Mouse (Mus musculus) erythroblast, embryonic 14.5 days (primary cell): ENCODE data around the gene Acadl. TPM values are rescaled to one million over a fixed set of nuclear protein-coding genes. Genes with fewer than 3 reads are reported as not detected.

ENCODE experiments used
- H3K27me3 ChIP-seq: 2 replicates; pipeline ENCODE4 v1.6.1; 2012; ENCODE audit warnings: inconsistent platforms; ENCODE audit not compliant: control insufficient read depth
- H3K36me3 ChIP-seq: 2 replicates; pipeline ENCODE4 v1.6.1; 2012; ENCODE audit warnings: mild to moderate bottlenecking, inconsistent platforms; ENCODE audit not compliant: control insufficient read depth
- H3K4me1 ChIP-seq: 2 replicates; pipeline ENCODE4 v1.6.1; 2012; ENCODE audit warnings: inconsistent platforms; ENCODE audit not compliant: control insufficient read depth
- H3K4me3 ChIP-seq: replicated peaks from 2 replicates; pipeline ENCODE3; 2012; ENCODE audit warnings: moderate library complexity, mild to moderate bottlenecking, inconsistent platforms
- H3K9me3 ChIP-seq: 2 replicates; pipeline ENCODE4 v1.6.1; 2012; ENCODE audit warnings: low read length, inconsistent platforms, mixed read lengths; ENCODE audit not compliant: control insufficient read depth
- GATA1 ChIP-seq: IDR thresholded peaks from 2 replicates; pipeline ENCODE4 v1.6.1; 2012; ENCODE audit warnings: low read length, inconsistent platforms, mixed read lengths
- TAL1 ChIP-seq: IDR thresholded peaks from 3 replicates; pipeline ENCODE4 v1.6.1; 2012; ENCODE audit warnings: low read length, inconsistent platforms, mixed read lengths
- polyA plus RNA-seq: library from polyadenylated mRNA; stranded (reverse); fragments of >175 nt; gene quantifications from 2 replicates; pipeline ENCODE4 v1.2.3, GENCODE M21; 2012

Gene Acadl
- polyA plus RNA-seq, 1 experiment = 0.47 TPM

DNA sequence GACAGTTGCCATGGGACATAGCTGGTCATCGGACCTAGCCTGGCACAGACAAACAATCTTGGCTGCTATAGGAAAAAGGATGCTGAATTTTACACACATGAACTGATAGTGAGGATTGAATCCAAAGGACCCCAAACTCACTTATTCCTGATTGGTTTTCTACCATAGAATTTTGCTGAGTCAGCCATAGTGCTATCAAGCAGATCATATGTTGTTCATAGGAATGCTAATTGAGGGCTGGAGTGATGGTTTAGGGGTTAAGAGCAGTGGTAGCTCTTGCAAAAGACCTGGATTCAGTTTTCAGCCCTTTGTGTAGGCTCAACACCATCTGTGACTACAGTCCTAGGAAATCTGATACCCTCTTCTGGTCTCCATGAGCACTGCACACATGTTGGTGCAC is 24.1 kb upstream of the Acadl start:
- Histone ChIP-seq H3K9me3 (no peaks in the 10 kb centered on the region), H3K36me3 (no peaks in the 10 kb centered on the region), H3K4me1 (no peaks in the 10 kb centered on the region), H3K27me3 (no peaks in the 10 kb centered on the region), H3K4me3 (no peak overlapping the region)
- TF ChIP-seq GATA1 (no peak), TAL1 (no peak)

DNA sequence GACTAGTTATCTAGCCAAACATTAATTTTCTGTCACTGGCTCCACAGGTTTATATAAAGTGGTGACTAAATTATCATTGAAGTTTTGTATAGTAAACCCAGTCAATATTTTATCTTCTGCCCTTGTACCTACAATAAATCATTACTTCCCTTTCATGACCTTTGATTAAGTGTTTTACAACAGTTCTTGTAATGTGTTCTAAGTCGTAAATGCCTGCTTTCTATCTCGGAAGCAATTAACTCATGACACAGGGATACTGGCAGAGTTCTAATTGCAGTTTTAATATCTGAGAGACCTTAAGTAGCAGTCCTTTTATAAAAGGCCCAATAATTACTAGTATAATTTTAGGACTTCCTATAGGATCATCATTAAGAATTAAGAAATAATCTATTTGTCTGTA is 17.1 kb upstream of the Acadl start:
- TF ChIP-seq TAL1 (no peak), GATA1 (no peak)

DNA sequence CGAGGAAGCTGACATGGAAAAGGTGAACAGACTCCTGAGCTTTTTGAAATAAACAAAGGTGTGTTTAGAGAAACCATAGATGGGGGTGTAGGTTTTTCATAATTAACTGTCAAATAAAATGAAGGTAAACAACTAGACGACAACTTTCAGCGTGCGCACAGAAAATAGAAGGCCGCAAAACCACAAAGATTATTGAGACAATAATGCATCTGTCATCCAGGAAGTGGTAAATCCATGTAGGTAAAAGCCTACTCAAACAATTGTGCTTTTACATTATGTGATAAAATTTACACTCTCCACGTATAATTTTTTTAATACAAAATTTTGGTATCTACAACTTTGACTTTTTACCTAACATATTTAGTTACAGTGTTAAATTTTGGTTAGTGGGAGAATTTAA is 11.7 kb upstream of the Acadl start:
- no peak for TF ChIP-seq GATA1
- no peak for TF ChIP-seq TAL1
- H3K36me3 ChIP-seq = no peaks in the 10 kb centered on the region

More for the DNA sequence above, 17.1 kb upstream of the Acadl start:
- H3K27me3 ChIP-seq = no peaks in the 10 kb centered on the region
- no peak overlapping the region for H3K4me3 ChIP-seq
- no peaks in the 10 kb centered on the region for H3K4me1 ChIP-seq
- no peaks in the 10 kb centered on the region for H3K36me3 ChIP-seq
- no peaks in the 10 kb centered on the region; the same call in 1 of the 2 replicates for H3K9me3 ChIP-seq

DNA sequence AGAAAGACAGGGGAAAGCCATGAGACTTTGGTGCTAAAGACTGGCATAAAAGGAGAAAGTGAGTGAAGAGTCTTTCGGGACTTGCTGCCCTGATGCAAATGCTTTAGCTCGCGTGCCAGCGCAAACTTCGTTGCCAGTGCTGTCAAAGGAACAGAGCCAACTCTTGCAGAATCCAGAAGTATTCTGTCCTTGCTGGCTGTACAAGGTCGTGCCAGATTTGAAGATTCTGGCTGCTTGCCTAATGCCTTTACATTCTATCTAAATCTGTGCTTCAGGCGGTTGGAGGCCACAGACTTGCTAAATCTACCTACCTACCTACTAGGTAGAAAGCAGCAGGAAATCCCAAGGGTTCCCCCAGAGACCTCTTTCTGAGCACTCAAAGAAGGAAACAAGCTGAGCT is 8.5 kb upstream of the Acadl start:
- Histone ChIP-seq H3K4me1 (peaks cover 13% of the 10 kb centered on the region), H3K4me3 (no peak overlapping the region), H3K27me3 (no peaks in the 10 kb centered on the region), H3K36me3 (no peaks in the 10 kb centered on the region), H3K9me3 (no peaks in the 10 kb centered on the region)
- TF ChIP-seq TAL1 (no peak), GATA1 (no peak)

More for the DNA sequence above, 11.7 kb upstream of the Acadl start:
- Histone ChIP-seq H3K4me3 (no peak overlapping the region), H3K4me1 (no peaks in the 10 kb centered on the region), H3K9me3 (no peaks in the 10 kb centered on the region; the same call in 1 of the 2 replicates), H3K27me3 (no peaks in the 10 kb centered on the region)

DNA sequence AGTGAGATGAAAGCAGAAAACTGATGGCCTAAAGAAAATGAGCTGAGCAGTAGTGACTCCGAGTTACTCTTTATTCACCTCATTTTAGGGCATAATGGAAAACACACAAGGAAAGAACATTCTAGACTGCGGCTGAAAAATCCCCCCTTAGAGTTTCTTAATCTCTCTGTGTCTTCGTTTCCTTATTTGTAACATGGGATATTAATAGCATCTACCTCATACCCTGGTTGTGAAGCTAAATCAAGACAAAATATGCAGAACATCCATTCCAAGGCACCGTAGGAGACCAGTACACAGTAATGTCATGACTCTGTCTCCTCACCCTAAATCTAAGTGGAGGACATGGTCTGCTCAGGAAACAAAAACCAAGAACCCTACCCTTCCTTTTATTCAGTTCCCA is 2.6 kb upstream of the Acadl start:
- Histone ChIP-seq H3K27me3 (no peaks in the 10 kb centered on the region), H3K9me3 (no peaks in the 10 kb centered on the region), H3K4me3 (no peak overlapping the region), H3K4me1 (peaks cover 38% of the 10 kb centered on the region), H3K36me3 (no peaks in the 10 kb centered on the region)
- TF ChIP-seq GATA1 (no peak), TAL1 (no peak)

DNA sequence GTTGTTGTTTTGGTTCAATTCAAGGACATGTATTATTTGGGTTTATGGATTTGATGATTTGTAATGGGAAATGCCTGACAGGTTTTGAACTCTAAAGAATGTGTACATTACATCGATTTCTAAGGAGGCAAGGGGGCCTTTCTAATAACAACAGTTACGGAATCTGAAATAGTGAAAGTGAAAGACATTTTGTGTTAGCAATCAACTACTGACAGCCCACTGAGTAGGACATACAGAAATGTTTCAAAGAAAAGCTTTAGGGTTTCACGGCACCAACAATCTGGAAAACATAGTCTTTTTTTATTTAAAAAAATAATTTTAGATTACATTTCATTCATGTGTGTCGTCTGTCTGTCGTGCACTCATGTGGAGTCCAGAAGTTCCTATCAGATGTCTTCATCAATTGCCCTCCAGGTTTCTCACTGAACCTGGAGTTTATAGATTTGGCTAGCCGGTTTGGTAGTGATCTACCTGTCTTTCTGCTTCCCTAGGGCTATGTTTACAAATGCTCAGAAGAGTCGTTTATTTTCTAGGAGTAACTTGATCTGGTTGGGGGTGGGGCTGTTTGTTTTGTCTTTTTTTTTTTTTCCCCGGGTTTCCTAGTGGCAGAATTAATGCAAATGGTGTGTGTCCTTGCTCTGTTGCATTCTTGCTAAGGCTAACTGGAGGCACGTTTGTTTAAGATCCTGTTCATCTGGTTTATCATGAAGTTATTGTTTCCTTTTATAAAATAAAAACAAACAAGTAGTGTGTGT is 841 bp upstream of the Acadl start:
- Histone ChIP-seq H3K4me1 (peaks cover 38% of the 10 kb centered on the region), H3K36me3 (peaks cover 2% of the 10 kb centered on the region), H3K9me3 (no peaks in the 10 kb centered on the region), H3K27me3 (no peaks in the 10 kb centered on the region), H3K4me3 (peak overlapping the region; percentile 94)
- TF ChIP-seq GATA1 = no peak
- TF ChIP-seq TAL1 = no peak

DNA sequence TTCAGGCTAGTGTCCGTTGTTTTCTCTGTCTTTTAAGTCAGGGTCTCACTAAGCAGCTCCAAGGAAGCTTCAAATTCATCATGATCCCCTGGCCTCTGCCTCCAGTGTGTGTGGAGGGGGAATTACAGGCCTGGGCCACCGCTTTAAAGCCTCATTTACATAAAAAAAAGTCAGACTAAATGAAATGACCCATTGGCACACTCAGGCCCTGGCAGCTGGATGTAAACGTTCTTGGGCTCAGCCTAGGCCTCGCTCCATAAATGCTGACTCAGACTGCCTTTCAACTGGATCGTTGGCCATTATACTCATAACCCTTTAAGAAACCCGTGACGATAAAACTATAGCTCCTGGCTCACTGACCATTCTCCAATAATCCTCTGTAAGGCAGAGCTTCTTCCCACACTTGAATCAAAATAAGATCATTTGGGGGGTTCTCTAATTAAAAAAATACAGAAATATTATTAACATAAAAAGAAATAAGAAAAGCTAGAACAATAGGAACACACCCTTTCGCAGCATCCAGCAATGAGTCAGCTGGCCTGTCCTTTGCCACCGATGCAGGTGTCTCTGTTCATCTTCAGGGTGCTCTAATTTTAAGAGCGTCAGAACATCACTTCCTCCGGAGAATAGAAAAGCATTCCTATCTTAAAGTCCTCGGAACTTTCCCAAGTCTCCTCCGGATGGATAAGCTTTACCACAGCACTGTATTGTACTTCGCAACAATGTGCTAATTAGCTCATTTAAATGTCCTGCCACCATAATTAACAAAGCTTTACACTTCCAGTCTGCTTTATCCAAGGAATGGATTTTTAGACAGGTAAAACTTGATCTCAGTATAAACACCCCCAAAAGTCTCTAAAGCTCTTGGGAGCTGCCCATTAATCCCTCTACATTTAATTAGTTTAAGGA is 1.1 kb downstream of the Acadl start:
- peaks cover 9% of the 10 kb centered on the region for H3K36me3 ChIP-seq
- no peaks in the 10 kb centered on the region for H3K9me3 ChIP-seq
- H3K27me3 ChIP-seq = no peaks in the 10 kb centered on the region
- peak overlapping the region; percentile 94 for H3K4me3 ChIP-seq
- TF ChIP-seq GATA1 (no peak), TAL1 (no peak)
- H3K4me1 ChIP-seq = peaks cover 26% of the 10 kb centered on the region

DNA sequence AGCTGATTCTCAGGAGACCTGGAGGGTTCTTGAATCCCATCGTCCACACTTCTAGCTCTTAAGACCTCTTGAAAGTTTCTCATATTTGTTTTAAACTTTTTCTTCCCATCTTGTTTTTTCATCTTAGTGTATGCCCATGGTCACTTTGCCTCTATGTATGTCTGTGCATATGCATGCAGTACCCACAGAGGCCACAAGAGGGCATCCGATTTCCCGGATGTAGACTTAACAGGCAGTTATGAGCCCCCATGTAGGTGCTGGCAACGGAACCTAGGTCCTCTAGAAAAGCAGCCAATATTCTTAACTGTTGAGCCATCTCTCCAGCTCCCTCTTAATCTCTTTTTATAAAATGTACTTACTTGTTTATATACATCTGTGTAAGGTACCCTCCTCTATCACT is 15.6 kb downstream of the Acadl start:
- TF ChIP-seq TAL1 (no peak), GATA1 (no peak)
- H3K27me3 ChIP-seq = no peaks in the 10 kb centered on the region
- no peaks in the 10 kb centered on the region for H3K9me3 ChIP-seq
- peaks cover 63% of the 10 kb centered on the region for H3K36me3 ChIP-seq
- H3K4me1 ChIP-seq = no peaks in the 10 kb centered on the region; the same call in 1 of the 2 replicates
- H3K4me3 ChIP-seq = no peak overlapping the region

DNA sequence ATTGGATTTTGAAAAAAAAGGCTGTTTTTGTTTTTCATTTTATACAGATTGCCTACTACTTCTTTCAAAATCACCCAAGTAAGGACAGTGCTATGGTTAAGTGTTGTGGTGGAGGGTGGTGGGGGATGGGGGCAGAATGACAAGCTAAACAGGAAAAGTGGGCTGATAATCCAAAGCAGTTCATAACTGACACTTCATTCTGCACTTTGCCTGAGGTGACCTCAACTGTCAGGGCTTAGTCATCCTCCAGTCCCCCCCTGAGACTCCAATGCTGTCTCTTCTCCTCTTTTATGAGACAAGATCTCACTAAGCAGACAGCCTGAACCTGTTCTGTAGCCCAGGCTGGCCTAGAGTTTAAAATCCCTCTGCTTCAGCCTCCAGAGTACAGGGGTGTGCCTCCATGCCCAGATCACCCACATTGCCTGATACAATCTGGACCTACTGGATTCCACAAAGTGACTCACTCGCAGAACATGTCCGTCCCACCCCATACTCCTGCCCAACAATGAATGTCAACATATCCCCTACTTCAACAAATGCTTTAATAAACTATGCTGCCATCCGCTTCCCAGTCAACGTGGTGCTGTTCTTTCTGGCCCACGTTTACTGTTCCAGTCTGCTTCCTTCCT is 17.3 kb downstream of the Acadl start:
- Histone ChIP-seq H3K4me1 (no peaks in the 10 kb centered on the region; the same call in 1 of the 2 replicates), H3K4me3 (no peak overlapping the region), H3K36me3 (peaks cover 59% of the 10 kb centered on the region), H3K9me3 (no peaks in the 10 kb centered on the region), H3K27me3 (no peaks in the 10 kb centered on the region)
- TF ChIP-seq TAL1 (no peak), GATA1 (no peak)
